Mouse (Mus musculus): ENCODE measurements around the gene Nsrp1. TPM values are rescaled to one million over a fixed set of nuclear protein-coding genes. Genes with fewer than 3 reads are reported as not detected.
"Not testable (repeated sequence)": the region's sequence is repeated elsewhere in the genome, so short reads cannot be mapped to it uniquely, and the experiment has no call there.

Nsrp1 gene
- polyA plus RNA-seq (2014; fragmentation: Nextera tagmentation; extraction: Ambion mirVana), result 56.2 and 58.2 TPM in 2 replicates

GRCm38 (mm10) chr11:77078273-77079134 is at the start of gene Nsrp1:
TSS of gene Nsrp1 (minus strand) at chr11:77078435.
- Histone ChIP-seq H3K27me3 (ENCODE audit: control insufficient read depth, insufficient read depth, low read length) (no peaks in the 10 kb centered on the region; the same call in 1 of the 2 replicates), H3K36me3 (ENCODE audit: control insufficient read depth, insufficient read depth, low read length) (no peaks in the 10 kb centered on the region; the same call in 1 of the 2 replicates), H3K9ac (ENCODE audit: low read length) (peak within 1 kb of the TSS; percentile 73), H3K4me3 (ENCODE audit: low read depth, low read length) (peak within 1 kb of the TSS; percentile 64), H3K27ac (ENCODE audit: low read depth, low read length) (peak within 1 kb of the TSS; percentile 28; the same call in 1 of the 2 replicates), H3K9me3 (ENCODE audit: control insufficient read depth, low read length) (no peaks in the 10 kb centered on the region), H3K4me1 (ENCODE audit: control insufficient read depth, insufficient read depth, low read length) (peaks cover 2% of the 10 kb centered on the region; the same call in 1 of the 2 replicates), H3K4me2 (peak within 1 kb of the TSS; percentile 53)
- WGBS, result 5% methylated on average over 48 of the region's 48 CpGs
- DNase-seq (ENCODE audit: low spot score, missing footprints) (peak; percentile 99), ATAC-seq (ENCODE audit: low FRiP score) (peak; percentile 98)

- Histone ChIP-seq H3K36me3 (ENCODE audit: control insufficient read depth, insufficient read depth, low read length) (no peaks in the 10 kb centered on the region), H3K27me3 (ENCODE audit: control insufficient read depth, insufficient read depth, low read length) (no peaks in the 10 kb centered on the region), H3K9me3 (ENCODE audit: control insufficient read depth, low read length) (no peaks in the 10 kb centered on the region), H3K4me3 (ENCODE audit: low read depth, low read length) (no peak overlapping the region), H3K9ac (ENCODE audit: low read length) (no peak overlapping the region), H3K4me1 (ENCODE audit: control insufficient read depth, insufficient read depth, low read length) (no peaks in the 10 kb centered on the region), H3K4me2 (no peak overlapping the region), H3K27ac (ENCODE audit: low read depth, low read length) (no peak overlapping the region)
- 88% methylated on average over 6 of the region's 6 CpGs for WGBS
- ATAC-seq (ENCODE audit: low FRiP score) (no peak), DNase-seq (ENCODE audit: low spot score, missing footprints) (no peak)
Measured at GRCm38 (mm10) chr11:77111141-77111540, 32.9 kb upstream of the Nsrp1 start.

- Histone ChIP-seq H3K9ac (ENCODE audit: low read length) (no peak overlapping the region), H3K4me1 (ENCODE audit: control insufficient read depth, insufficient read depth, low read length) (no peaks in the 10 kb centered on the region), H3K27me3 (ENCODE audit: control insufficient read depth, insufficient read depth, low read length) (no peaks in the 10 kb centered on the region), H3K4me3 (ENCODE audit: low read depth, low read length) (no peak overlapping the region), H3K9me3 (ENCODE audit: control insufficient read depth, low read length) (no peaks in the 10 kb centered on the region), H3K27ac (ENCODE audit: low read depth, low read length) (no peak overlapping the region), H3K4me2 (no peak overlapping the region), H3K36me3 (ENCODE audit: control insufficient read depth, insufficient read depth, low read length) (no peaks in the 10 kb centered on the region)
- DNase-seq (ENCODE audit: low spot score, missing footprints) (no peak), ATAC-seq (ENCODE audit: low FRiP score) (no peak)
- WGBS, result 93% methylated on average over 6 of the region's 6 CpGs
Measured at GRCm38 (mm10) chr11:77108442-77108841, 30.2 kb upstream of the Nsrp1 start.

GRCm38 (mm10) chr11:77107872-77108271 is 29.6 kb upstream of the Nsrp1 start:
- DNase-seq (ENCODE audit: low spot score, missing footprints); H3K36me3 ChIP-seq (ENCODE audit: control insufficient read depth, insufficient read depth, low read length); H3K4me3 ChIP-seq (ENCODE audit: low read depth, low read length); H3K9me3 ChIP-seq (ENCODE audit: control insufficient read depth, low read length); H3K27ac ChIP-seq (ENCODE audit: low read depth, low read length); H3K4me2 ChIP-seq; H3K4me1 ChIP-seq (ENCODE audit: control insufficient read depth, insufficient read depth, low read length); H3K27me3 ChIP-seq (ENCODE audit: control insufficient read depth, insufficient read depth, low read length); H3K9ac ChIP-seq (ENCODE audit: low read length); ATAC-seq (ENCODE audit: low FRiP score): not testable (repeated sequence)
- 76% methylated on average over 12 of the region's 12 CpGs for WGBS

- 94% methylated on average over 6 of the region's 6 CpGs for WGBS
- no peaks in the 10 kb centered on the region for H3K36me3 ChIP-seq (ENCODE audit: control insufficient read depth, insufficient read depth, low read length)
- no peak overlapping the region for H3K4me2 ChIP-seq
- no peak overlapping the region for H3K4me3 ChIP-seq (ENCODE audit: low read depth, low read length)
- no peak overlapping the region for H3K9ac ChIP-seq (ENCODE audit: low read length)
- H3K9me3 ChIP-seq (ENCODE audit: control insufficient read depth, low read length), result no peaks in the 10 kb centered on the region
- no peaks in the 10 kb centered on the region for H3K27me3 ChIP-seq (ENCODE audit: control insufficient read depth, insufficient read depth, low read length)
- DNase-seq (ENCODE audit: low spot score, missing footprints), result no peak
- no peak overlapping the region for H3K27ac ChIP-seq (ENCODE audit: low read depth, low read length)
- no peak for ATAC-seq (ENCODE audit: low FRiP score)
- no peaks in the 10 kb centered on the region for H3K4me1 ChIP-seq (ENCODE audit: control insufficient read depth, insufficient read depth, low read length)
Measured at GRCm38 (mm10) chr11:77106961-77107360, 28.7 kb upstream of the Nsrp1 start.

GRCm38 (mm10) chr11:77100137-77100937 is 22.1 kb upstream of the Nsrp1 start:
- no peaks in the 10 kb centered on the region for H3K4me1 ChIP-seq (ENCODE audit: control insufficient read depth, insufficient read depth, low read length)
- no peak overlapping the region for H3K4me3 ChIP-seq (ENCODE audit: low read depth, low read length)
- ATAC-seq (ENCODE audit: low FRiP score), result peak; percentile 54; the same call in 1 of the 2 replicates
- H3K9me3 ChIP-seq (ENCODE audit: control insufficient read depth, low read length), result no peaks in the 10 kb centered on the region
- H3K9ac ChIP-seq (ENCODE audit: low read length), result no peak overlapping the region
- peak; percentile 99 for DNase-seq (ENCODE audit: low spot score, missing footprints)
- WGBS, result 16% methylated on average over 10 of the region's 10 CpGs
- H3K27ac ChIP-seq (ENCODE audit: low read depth, low read length), result no peak overlapping the region
- H3K4me2 ChIP-seq, result no peak overlapping the region
- H3K27me3 ChIP-seq (ENCODE audit: control insufficient read depth, insufficient read depth, low read length), result no peaks in the 10 kb centered on the region
- no peaks in the 10 kb centered on the region for H3K36me3 ChIP-seq (ENCODE audit: control insufficient read depth, insufficient read depth, low read length)

GRCm38 (mm10) chr11:77098332-77098972 is 20.2 kb upstream of the Nsrp1 start:
- Histone ChIP-seq H3K9ac (ENCODE audit: low read length) (no peak overlapping the region), H3K27ac (ENCODE audit: low read depth, low read length) (no peak overlapping the region), H3K27me3 (ENCODE audit: control insufficient read depth, insufficient read depth, low read length) (no peaks in the 10 kb centered on the region), H3K4me3 (ENCODE audit: low read depth, low read length) (no peak overlapping the region), H3K9me3 (ENCODE audit: control insufficient read depth, low read length) (no peaks in the 10 kb centered on the region), H3K4me1 (ENCODE audit: control insufficient read depth, insufficient read depth, low read length) (no peaks in the 10 kb centered on the region), H3K4me2 (no peak overlapping the region), H3K36me3 (ENCODE audit: control insufficient read depth, insufficient read depth, low read length) (no peaks in the 10 kb centered on the region)
- WGBS, result 79% methylated on average over 19 of the region's 19 CpGs
- no peak for DNase-seq (ENCODE audit: low spot score, missing footprints)
- ATAC-seq (ENCODE audit: low FRiP score), result no peak

GRCm38 (mm10) chr11:77096991-77097390 is 18.8 kb upstream of the Nsrp1 start:
- Histone ChIP-seq H3K4me2 (no peak overlapping the region), H3K27ac (ENCODE audit: low read depth, low read length) (no peak overlapping the region), H3K36me3 (ENCODE audit: control insufficient read depth, insufficient read depth, low read length) (no peaks in the 10 kb centered on the region), H3K27me3 (ENCODE audit: control insufficient read depth, insufficient read depth, low read length) (no peaks in the 10 kb centered on the region), H3K9ac (ENCODE audit: low read length) (no peak overlapping the region), H3K4me3 (ENCODE audit: low read depth, low read length) (no peak overlapping the region), H3K9me3 (ENCODE audit: control insufficient read depth, low read length) (no peaks in the 10 kb centered on the region), H3K4me1 (ENCODE audit: control insufficient read depth, insufficient read depth, low read length) (no peaks in the 10 kb centered on the region)
- DNase-seq (ENCODE audit: low spot score, missing footprints), result no peak
- WGBS, result 75% methylated on average over 7 of the region's 7 CpGs
- ATAC-seq (ENCODE audit: low FRiP score), result no peak
